Mouse (Mus musculus) liver, postnatal 0 days (tissue): ENCODE results near the gene Luzp1.

Experiments used
- CTCF ChIP-seq: sonication (generic); IDR thresholded peaks from 2 replicates; pipeline ENCODE4 v1.5.1; 2016; ENCODE audit warnings: antibody characterized with exemption, low read depth
- EP300 ChIP-seq: IDR thresholded peaks from 2 replicates; pipeline ENCODE4 v1.6.1; 2016; ENCODE audit warnings: antibody characterized with exemption, low read depth, mild to moderate bottlenecking

GRCm38 (mm10) chr4:136595221-136595620 is 125.7 kb downstream of the Luzp1 start:
- TF ChIP-seq CTCF = no peak
- TF ChIP-seq EP300 = no peak
